Mouse (Mus musculus): Measurements from ENCODE around the gene Trf.

- TF ChIP-seq CTCF (IDR thresholded peaks at IDR 0.05; ENCODE audit: low read depth) (no peak), EP300 (IDR thresholded peaks at IDR 0.05; ENCODE audit: low read depth) (no peak)
Observed at GRCm38 (mm10) chr9:103241206-103241605, 11.0 kb upstream of the Trf start.
